Mouse (Mus musculus) midbrain, embryonic 10.5 days (tissue): ENCODE results near the gene Map3k5. TPM values are rescaled to one million over a fixed set of nuclear protein-coding genes. Genes with fewer than 3 reads are reported as not detected.

Experiments used
- DNase-seq: peaks from one replicate; pipeline ENCODE4 v3.0.0-alpha.2; 2017; ENCODE audit warnings: low spot score
- H3K27ac ChIP-seq: fragments of 300-500 bp; sonication (generic); replicated peaks from 2 replicates; pipeline ENCODE4 v1.5.1; 2016; ENCODE audit warnings: mild to moderate bottlenecking
- H3K27me3 ChIP-seq: fragments of 300-500 bp; sonication (generic); 2 replicates; pipeline ENCODE4 v1.6.1; 2016; ENCODE audit warnings: low read depth, mild to moderate bottlenecking; ENCODE audit not compliant: poor library complexity, severe bottlenecking
- H3K36me3 ChIP-seq: fragments of 300-500 bp; sonication (generic); 2 replicates; pipeline ENCODE4 v1.6.1; 2016; ENCODE audit warnings: mild to moderate bottlenecking, moderate library complexity
- H3K4me1 ChIP-seq: fragments of 300-500 bp; sonication (generic); 2 replicates; pipeline ENCODE4 v1.6.1; 2016
- H3K4me3 ChIP-seq: fragments of 300-500 bp; sonication (generic); 2 replicates; pipeline ENCODE4 v1.5.1; 2016; ENCODE audit warnings: mild to moderate bottlenecking, moderate library complexity
- H3K9me3 ChIP-seq: fragments of 300-500 bp; sonication (generic); replicated peaks from 2 replicates; pipeline ENCODE4 v1.6.1; 2016; ENCODE audit warnings: mild to moderate bottlenecking
- WGBS: fragments of 180-500 bp; shearing (Covaris S2); methylation state at CpG from one replicate; pipeline ENCODE4 v1.1.7; 2016; 5-methylcytosine and 5-hydroxymethylcytosine counted together
- polyA plus RNA-seq: library from polyadenylated mRNA; unstranded; fragments of >200 nt; fragmentation: Nextera tagmentation; extraction: Ambion mirVana; gene quantifications from 2 replicates; pipeline ENCODE4 v1.2.1, GENCODE M21; 2016

The Map3k5 gene
- polyA plus RNA-seq, 1 experiment from 2014 or later: 0.32 TPM

GRCm38 (mm10) chr10:20090171-20090570 is 155.9 kb downstream of the Map3k5 start:
- DNase-seq: no peak
- WGBS: 94% methylated on average over 11 of the region's 11 CpGs
- 0 out of 2 replicates have a peak, but pooled peaks cover 3% of the 10 kb centered on the region for H3K4me1 ChIP-seq
- no peak overlapping the region for H3K27ac ChIP-seq
- H3K9me3 ChIP-seq: no peaks in the 10 kb centered on the region
- no peaks in the 10 kb centered on the region for H3K27me3 ChIP-seq
- no peaks in the 10 kb centered on the region for H3K36me3 ChIP-seq
- H3K4me3 ChIP-seq: no peak overlapping the region

- Histone ChIP-seq H3K27ac (no peak overlapping the region), H3K4me1 (0 out of 2 replicates have a peak, but pooled peaks cover 3% of the 10 kb centered on the region), H3K36me3 (no peaks in the 10 kb centered on the region), H3K27me3 (no peaks in the 10 kb centered on the region), H3K9me3 (no peaks in the 10 kb centered on the region), H3K4me3 (no peak overlapping the region)
- 99% methylated on average over 2 of the region's 2 CpGs for WGBS
- DNase-seq: no peak
Measured at GRCm38 (mm10) chr10:20091416-20091815, 157.1 kb downstream of the Map3k5 start.

- H3K4me1 ChIP-seq: 0 out of 2 replicates have a peak, but pooled peaks cover 3% of the 10 kb centered on the region
- 91% methylated on average over 3 of the region's 3 CpGs for WGBS
- no peak overlapping the region for H3K4me3 ChIP-seq
- H3K36me3 ChIP-seq: no peaks in the 10 kb centered on the region
- H3K27me3 ChIP-seq: no peaks in the 10 kb centered on the region
- DNase-seq: no peak
- H3K27ac ChIP-seq: no peak overlapping the region
- no peaks in the 10 kb centered on the region for H3K9me3 ChIP-seq
Measured at GRCm38 (mm10) chr10:20092371-20092770, 158.1 kb downstream of the Map3k5 start.

- DNase-seq: no peak
- 95% methylated on average over 6 of the region's 6 CpGs for WGBS
- H3K4me1 ChIP-seq: no peaks in the 10 kb centered on the region
Measured at GRCm38 (mm10) chr10:20101456-20101855, 167.2 kb downstream of the Map3k5 start.

GRCm38 (mm10) chr10:20104271-20104931 is 170.1 kb downstream of the Map3k5 start:
- no peaks in the 10 kb centered on the region for H3K4me1 ChIP-seq
- 80% methylated on average over 8 of the region's 8 CpGs for WGBS

More at GRCm38 (mm10) chr10:20101456-20101855, 167.2 kb downstream of the Map3k5 start:
- Histone ChIP-seq H3K9me3 (no peaks in the 10 kb centered on the region), H3K36me3 (no peaks in the 10 kb centered on the region), H3K27me3 (no peaks in the 10 kb centered on the region), H3K27ac (no peak overlapping the region), H3K4me3 (no peak overlapping the region)

GRCm38 (mm10) chr10:20105575-20105974 is 171.3 kb downstream of the Map3k5 start:
- Histone ChIP-seq H3K9me3 (no peaks in the 10 kb centered on the region), H3K4me1 (no peaks in the 10 kb centered on the region), H3K36me3 (no peaks in the 10 kb centered on the region), H3K27me3 (no peaks in the 10 kb centered on the region), H3K27ac (no peak overlapping the region), H3K4me3 (no peak overlapping the region)
- 83% methylated on average over 4 of the region's 4 CpGs for WGBS
- DNase-seq: no peak

More at GRCm38 (mm10) chr10:20104271-20104931, 170.1 kb downstream of the Map3k5 start:
- H3K27me3 ChIP-seq: no peaks in the 10 kb centered on the region
- no peak overlapping the region for H3K4me3 ChIP-seq
- DNase-seq: no peak
- no peak overlapping the region for H3K27ac ChIP-seq
- no peaks in the 10 kb centered on the region for H3K9me3 ChIP-seq
- H3K36me3 ChIP-seq: no peaks in the 10 kb centered on the region

GRCm38 (mm10) chr10:20107031-20107430 is 172.8 kb downstream of the Map3k5 start:
- no peak for DNase-seq
- H3K27me3 ChIP-seq: no peaks in the 10 kb centered on the region
- H3K4me3 ChIP-seq: no peak overlapping the region
- H3K4me1 ChIP-seq: no peaks in the 10 kb centered on the region
- H3K27ac ChIP-seq: no peak overlapping the region
- H3K36me3 ChIP-seq: no peaks in the 10 kb centered on the region
- WGBS: 98% methylated on average over 14 of the region's 14 CpGs
- no peaks in the 10 kb centered on the region for H3K9me3 ChIP-seq

- Histone ChIP-seq H3K9me3 (no peaks in the 10 kb centered on the region), H3K27me3 (no peaks in the 10 kb centered on the region), H3K4me3 (no peak overlapping the region), H3K4me1 (no peaks in the 10 kb centered on the region), H3K36me3 (no peaks in the 10 kb centered on the region), H3K27ac (no peak overlapping the region)
- no peak for DNase-seq
- 88% methylated on average over 5 of the region's 5 CpGs for WGBS
Measured at GRCm38 (mm10) chr10:20111508-20111907, 177.2 kb downstream of the Map3k5 start.

- Histone ChIP-seq H3K4me3 (no peak overlapping the region), H3K4me1 (0 out of 2 replicates have a peak, but pooled peaks cover 6% of the 10 kb centered on the region), H3K27ac (no peak overlapping the region), H3K36me3 (no peaks in the 10 kb centered on the region), H3K27me3 (no peaks in the 10 kb centered on the region), H3K9me3 (no peaks in the 10 kb centered on the region)
- no peak for DNase-seq
- 88% methylated on average over 18 of the region's 18 CpGs for WGBS
Measured at GRCm38 (mm10) chr10:20112026-20112973, 178.0 kb downstream of the Map3k5 start.

GRCm38 (mm10) chr10:20119504-20120425 is 185.5 kb downstream of the Map3k5 start:
- no peak overlapping the region for H3K4me3 ChIP-seq
- H3K36me3 ChIP-seq: no peaks in the 10 kb centered on the region
- no peak for DNase-seq
- WGBS: 93% methylated on average over 15 of the region's 15 CpGs
- no peaks in the 10 kb centered on the region for H3K9me3 ChIP-seq
- H3K4me1 ChIP-seq: 0 out of 2 replicates have a peak, but pooled peaks cover 10% of the 10 kb centered on the region
- no peaks in the 10 kb centered on the region for H3K27me3 ChIP-seq
- no peak overlapping the region for H3K27ac ChIP-seq

- WGBS: 92% methylated on average over 4 of the region's 4 CpGs
- no peak overlapping the region for H3K27ac ChIP-seq
- DNase-seq: no peak
- no peaks in the 10 kb centered on the region for H3K9me3 ChIP-seq
- no peaks in the 10 kb centered on the region for H3K27me3 ChIP-seq
- no peak overlapping the region for H3K4me3 ChIP-seq
- H3K36me3 ChIP-seq: no peaks in the 10 kb centered on the region
- 0 out of 2 replicates have a peak, but pooled peaks cover 6% of the 10 kb centered on the region for H3K4me1 ChIP-seq
Measured at GRCm38 (mm10) chr10:20121981-20122380, 187.7 kb downstream of the Map3k5 start.

GRCm38 (mm10) chr10:20123401-20123800 is 189.1 kb downstream of the Map3k5 start:
- H3K36me3 ChIP-seq: no peaks in the 10 kb centered on the region
- no peaks in the 10 kb centered on the region for H3K27me3 ChIP-seq
- no peak for DNase-seq
- WGBS: 74% methylated on average over 9 of the region's 9 CpGs
- no peak overlapping the region for H3K4me3 ChIP-seq
- 0 out of 2 replicates have a peak, but pooled peaks cover 4% of the 10 kb centered on the region for H3K4me1 ChIP-seq
- H3K27ac ChIP-seq: no peak overlapping the region
- H3K9me3 ChIP-seq: no peaks in the 10 kb centered on the region
